Mouse (Mus musculus): ENCODE results near the gene Iglon5.

Gene Iglon5

DNA sequence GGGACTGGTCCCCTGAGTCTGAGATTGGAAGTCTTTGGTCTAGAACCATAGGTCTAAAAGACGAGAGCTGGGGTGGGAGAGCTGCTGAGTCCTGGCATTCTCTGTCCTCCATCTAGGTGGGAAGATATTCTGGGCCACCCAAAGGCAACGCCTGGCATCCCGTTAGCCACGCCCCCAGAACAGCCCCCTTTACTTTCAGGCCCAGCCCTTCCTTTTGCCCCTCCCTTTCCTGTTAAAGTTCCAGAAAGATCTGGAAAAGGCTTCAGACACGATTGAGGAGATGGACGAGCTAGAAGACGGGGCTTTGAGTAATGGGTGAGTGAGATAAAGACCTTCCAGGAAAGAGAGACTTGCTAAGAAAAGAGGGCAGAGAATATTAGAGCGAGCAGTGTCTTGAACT, 62.5 kb downstream of the Iglon5 start, which contains the start of gene Lim2:
Lim2 (plus strand) TSS at position 265 of the 400 bp plus-strand sequence.
- DNase-seq (ENCODE audit: low read depth, low spot score) = no peak

GRCm38 (mm10) chr7:43423991-43424625, 65.8 kb downstream of the Iglon5 start:
- no peak for DNase-seq (ENCODE audit: low read depth, low spot score)

- DNase-seq (ENCODE audit: low read depth, low spot score) = peak; percentile 58
These were observed 66.8 kb downstream of the Iglon5 start for GRCm38 (mm10) chr7:43422995-43423617.
